Mouse (Mus musculus) CH12.LX (cell line): Measurements from ENCODE around the gene Map2k6. TPM values are rescaled to one million over a fixed set of nuclear protein-coding genes. Genes with fewer than 3 reads are reported as not detected.

Experiments
- DNase-seq: peaks from one replicate; pipeline ENCODE4 v3.0.0-alpha.2; 2013; ENCODE audit errors: extremely low read depth
- H3K27ac ChIP-seq: 2 replicates; pipeline ENCODE4 v1.5.1; 2012; ENCODE audit warnings: low read depth, mild to moderate bottlenecking, control low read depth, moderate library complexity; ENCODE audit not compliant: insufficient read depth
- H3K27me3 ChIP-seq: replicated peaks from 2 replicates; pipeline ENCODE3; 2012; ENCODE audit warnings: inconsistent platforms
- H3K36me3 ChIP-seq, 2 experiments: replicated peaks in 1 of 2; 2 replicates each; pipeline versions ENCODE3 to v1.6.1; 2012; ENCODE audit warnings: inconsistent platforms in 1 of 2, low read length in 1 of 2, mild to moderate bottlenecking in 1 of 2, mixed read lengths in 1 of 2, moderate library complexity in 1 of 2; ENCODE audit not compliant: control insufficient read depth in 1 of 2, insufficient read depth in 1 of 2
- H3K4me1 ChIP-seq, 2 experiments: 2 replicates each; pipeline ENCODE4 v1.6.1; 2012; ENCODE audit warnings: inconsistent platforms in 1 of 2, moderate library complexity in 1 of 2; ENCODE audit not compliant: insufficient read depth in 2 of 2, control insufficient read depth in 1 of 2
- H3K4me2 ChIP-seq: 2 replicates; pipeline ENCODE4 v1.6.1; 2012; ENCODE audit warnings: low read depth, mild to moderate bottlenecking, control low read depth; ENCODE audit not compliant: poor library complexity, insufficient read depth, severe bottlenecking
- H3K4me3 ChIP-seq, 3 experiments: fragments of 150-350 bp in 1 of 3; sonication (generic) in 1 of 3; replicated peaks in 1 of 3; 2 replicates each; pipeline versions ENCODE3 to v1.5.1; 2011 to 2012; ENCODE audit warnings: low read depth in 2 of 3, low read length in 2 of 3, mild to moderate bottlenecking in 2 of 3, moderate library complexity in 2 of 3, control low read depth in 1 of 3, improper control_type of control experiment in 1 of 3, inconsistent platforms in 1 of 3, mixed read lengths in 1 of 3; ENCODE audit not compliant: poor library complexity in 1 of 3
- H3K79me2 ChIP-seq: replicated peaks from 2 replicates; pipeline ENCODE4 v1.6.1; 2012; ENCODE audit warnings: mild to moderate bottlenecking, moderate library complexity; ENCODE audit not compliant: control insufficient read depth, poor library complexity, insufficient read depth, severe bottlenecking; ENCODE audit errors: extremely low read depth
- H3K9ac ChIP-seq: 2 replicates; pipeline ENCODE4 v1.6.1; 2012; ENCODE audit warnings: low read depth, mild to moderate bottlenecking, control low read depth, moderate library complexity; ENCODE audit not compliant: insufficient read depth
- H3K9me3 ChIP-seq: replicated peaks from 2 replicates; pipeline ENCODE3; 2012; ENCODE audit warnings: low read length, inconsistent platforms, mixed read lengths
- BHLHE40 ChIP-seq: IDR thresholded peaks from 2 replicates; pipeline ENCODE4 v1.6.1; 2011; ENCODE audit warnings: mild to moderate bottlenecking, low read depth, low read length, improper control_type of control experiment
- CHD1 ChIP-seq: IDR thresholded peaks from 2 replicates; pipeline ENCODE4 v1.6.1; 2012; ENCODE audit warnings: low read depth, low read length, improper control_type of control experiment, inconsistent platforms
- CHD2 ChIP-seq: IDR thresholded peaks from 2 replicates; pipeline ENCODE4 v1.6.1; 2011; ENCODE audit warnings: low read length, improper control_type of control experiment
- CTCF ChIP-seq, 2 experiments: IDR thresholded peaks in 1 of 2; conservative IDR thresholded peaks in 1 of 2; 2 replicates each; pipeline ENCODE4 v1.5.1; 2011 to 2012; ENCODE audit warnings: low read depth in 2 of 2, low read length in 2 of 2, improper control_type of control experiment in 1 of 2, inconsistent platforms in 1 of 2, mild to moderate bottlenecking in 1 of 2, moderate library complexity in 1 of 2
- E2F4 ChIP-seq: IDR thresholded peaks from 2 replicates; pipeline ENCODE4 v1.6.1; 2011; ENCODE audit warnings: low read depth, low read length, improper control_type of control experiment; ENCODE audit not compliant: insufficient replicate concordance
- ELF1 ChIP-seq: IDR thresholded peaks from 2 replicates; pipeline ENCODE4 v1.6.1; 2014; ENCODE audit warnings: low read depth, mild to moderate bottlenecking, inconsistent platforms, low read length, improper control_type of control experiment
- EP300 ChIP-seq: IDR thresholded peaks from 2 replicates; pipeline ENCODE4 v1.6.1; 2011; ENCODE audit warnings: low read length, improper control_type of control experiment
- ETS1 ChIP-seq: conservative IDR thresholded peaks from 2 replicates; pipeline ENCODE4 v1.6.1; 2012; ENCODE audit warnings: low read depth, mild to moderate bottlenecking, inconsistent platforms, low read length, improper control_type of control experiment, moderate library complexity
- GABPA ChIP-seq: IDR thresholded peaks from 2 replicates; pipeline ENCODE4 v1.6.1; 2012; ENCODE audit warnings: low read depth, low read length, improper control_type of control experiment, inconsistent platforms; ENCODE audit not compliant: insufficient replicate concordance
- HCFC1 ChIP-seq: IDR thresholded peaks from 2 replicates; pipeline ENCODE4 v1.6.1; 2012; ENCODE audit warnings: low read depth, mild to moderate bottlenecking, inconsistent platforms, low read length, improper control_type of control experiment
- IRF4 ChIP-seq: IDR thresholded peaks from 2 replicates; pipeline ENCODE4 v1.6.1; 2014; ENCODE audit warnings: low read depth, mild to moderate bottlenecking, inconsistent platforms, low read length, improper control_type of control experiment
- JUN ChIP-seq: IDR thresholded peaks from 2 replicates; pipeline ENCODE4 v1.6.1; 2011; ENCODE audit warnings: low read depth, mild to moderate bottlenecking, low read length, improper control_type of control experiment, moderate library complexity; ENCODE audit not compliant: insufficient read depth
- JUND ChIP-seq: conservative IDR thresholded peaks from 2 replicates; pipeline ENCODE4 v1.6.1; 2011; ENCODE audit warnings: low read depth, low read length, improper control_type of control experiment
- KAT2A ChIP-seq: IDR thresholded peaks from 2 replicates; pipeline ENCODE4 v1.6.1; 2012; ENCODE audit warnings: low read length, improper control_type of control experiment, inconsistent platforms; ENCODE audit not compliant: insufficient replicate concordance
- MAFK ChIP-seq: IDR thresholded peaks from 2 replicates; pipeline ENCODE4 v1.6.1; 2011; ENCODE audit warnings: low read length, improper control_type of control experiment; ENCODE audit not compliant: insufficient replicate concordance
- MAX ChIP-seq: IDR thresholded peaks from 2 replicates; pipeline ENCODE4 v1.6.1; 2011; ENCODE audit warnings: low read length, improper control_type of control experiment
- MAZ ChIP-seq: IDR thresholded peaks from 2 replicates; pipeline ENCODE4 v1.6.1; 2012; ENCODE audit warnings: low read depth, mild to moderate bottlenecking, inconsistent platforms, low read length, improper control_type of control experiment, moderate library complexity
- MEF2A ChIP-seq: IDR thresholded peaks from 2 replicates; pipeline ENCODE4 v1.6.1; 2014; ENCODE audit warnings: low read depth, mild to moderate bottlenecking, inconsistent platforms, low read length, improper control_type of control experiment, borderline replicate concordance
- MXI1 ChIP-seq: IDR thresholded peaks from 2 replicates; pipeline ENCODE4 v1.6.1; 2011; ENCODE audit warnings: mild to moderate bottlenecking, low read depth, low read length, improper control_type of control experiment
- MYC ChIP-seq: IDR thresholded peaks from 2 replicates; pipeline ENCODE4 v1.6.1; 2011; ENCODE audit warnings: low read depth, mild to moderate bottlenecking, improper control_type of control experiment, low read length
- NELFE ChIP-seq: IDR thresholded peaks from 2 replicates; pipeline ENCODE4 v1.6.1; 2011; ENCODE audit warnings: low read depth, low read length, improper control_type of control experiment
- NRF1 ChIP-seq: IDR thresholded peaks from 2 replicates; pipeline ENCODE4 v1.6.1; 2014; ENCODE audit warnings: low read depth, mild to moderate bottlenecking, inconsistent platforms, low read length, improper control_type of control experiment, moderate library complexity
- PAX5 ChIP-seq: IDR thresholded peaks from 2 replicates; pipeline ENCODE4 v1.6.1; 2012; ENCODE audit warnings: low read length, inconsistent platforms, mixed read lengths
- POLR2A ChIP-seq: IDR thresholded peaks from 2 replicates; pipeline ENCODE4 v1.6.1; 2011; ENCODE audit warnings: low read depth, mild to moderate bottlenecking, improper control_type of control experiment, low read length
- POLR2AphosphoS2 ChIP-seq: IDR thresholded peaks from 2 replicates; pipeline ENCODE4 v1.6.1; 2011; ENCODE audit warnings: low read depth, low read length, improper control_type of control experiment
- RAD21 ChIP-seq: IDR thresholded peaks from 2 replicates; pipeline ENCODE4 v1.6.1; 2011; ENCODE audit warnings: low read depth, mild to moderate bottlenecking, low read length, improper control_type of control experiment, moderate library complexity
- RCOR1 ChIP-seq: conservative IDR thresholded peaks from 2 replicates; pipeline ENCODE4 v1.6.1; 2012; ENCODE audit warnings: low read depth, mild to moderate bottlenecking, inconsistent platforms, low read length, improper control_type of control experiment
- SIN3A ChIP-seq: IDR thresholded peaks from 2 replicates; pipeline ENCODE4 v1.6.1; 2012; ENCODE audit warnings: low read length, improper control_type of control experiment, inconsistent platforms
- SMC3 ChIP-seq: IDR thresholded peaks from 2 replicates; pipeline ENCODE4 v1.6.1; 2011; ENCODE audit warnings: low read depth, low read length, improper control_type of control experiment
- TBP ChIP-seq: conservative IDR thresholded peaks from 2 replicates; pipeline ENCODE4 v1.6.1; 2011; ENCODE audit warnings: low read depth, low read length, improper control_type of control experiment
- TCF12 ChIP-seq: IDR thresholded peaks from 2 replicates; pipeline ENCODE4 v1.6.1; 2014; ENCODE audit warnings: low read depth, mild to moderate bottlenecking, inconsistent platforms, low read length, improper control_type of control experiment
- UBTF ChIP-seq: IDR thresholded peaks from 2 replicates; pipeline ENCODE4 v1.6.1; 2012; ENCODE audit warnings: low read depth, mild to moderate bottlenecking, inconsistent platforms, low read length, improper control_type of control experiment, moderate library complexity
- USF1 ChIP-seq: IDR thresholded peaks from 2 replicates; pipeline ENCODE4 v1.6.1; 2014; ENCODE audit warnings: low read depth, mild to moderate bottlenecking, inconsistent platforms, low read length, improper control_type of control experiment
- USF2 ChIP-seq: conservative IDR thresholded peaks from 2 replicates; pipeline ENCODE4 v1.6.1; 2011; ENCODE audit warnings: low read depth, low read length, improper control_type of control experiment
- ZC3H11A ChIP-seq: IDR thresholded peaks from 2 replicates; pipeline ENCODE4 v1.6.1; 2012; ENCODE audit warnings: low read depth, mild to moderate bottlenecking, inconsistent platforms, low read length, improper control_type of control experiment
- ZKSCAN1 ChIP-seq: IDR thresholded peaks from 2 replicates; pipeline ENCODE4 v1.6.1; 2012; ENCODE audit warnings: low read depth, inconsistent platforms, low read length, improper control_type of control experiment, borderline replicate concordance
- ZMIZ1 ChIP-seq: IDR thresholded peaks from 2 replicates; pipeline ENCODE4 v1.6.1; 2012; ENCODE audit warnings: low read depth, mild to moderate bottlenecking, inconsistent platforms, low read length, improper control_type of control experiment
- ZNF384 ChIP-seq: IDR thresholded peaks from 2 replicates; pipeline ENCODE4 v1.6.1; 2012; ENCODE audit warnings: low read depth, low read length, improper control_type of control experiment, inconsistent platforms
- dilution Hi-C: fragments of 300-500 bp; cut with MboI; formaldehyde crosslinking; loops from 2 replicates; pipeline ENCODE4 v1.14.3; 2020; ENCODE audit warnings: low sequenced_read_pairs; ENCODE audit not compliant: extremely low pct_unique_long_range_greater_than_20kb, extremely low pct_ligation_motif_present
- in situ Hi-C: fragments of 300-500 bp; cut with MboI; formaldehyde crosslinking; loops from 3 replicates; pipeline ENCODE4 v1.14.3; 2019; ENCODE audit warnings: low sequenced_read_pairs, low pct_ligation_motif_present, low pct_unique_long_range_greater_than_20kb, mixed read lengths
- polyA plus RNA-seq: library from polyadenylated mRNA; unstranded; fragments of >175 nt; gene quantifications from 2 replicates; pipeline ENCODE4 v1.2.1, GENCODE M21; 2012; ENCODE audit warnings: low read depth; ENCODE audit not compliant: insufficient read length
- total RNA-seq, 2 experiments: library from RNA; depleted of rRNA; stranded (reverse); fragments of 300-350 nt in 1 of 2; fragments of >200 nt in 1 of 2; gene quantifications; 2 replicates each; pipeline ENCODE4 v1.2.3; 2012 to 2014

The Map2k6 gene
- total and polyA plus RNA-seq, 3 experiments = 16.8 to 21.9 (median 18.0) TPM

GRCm38 (mm10) chr11:110357756-110358551 is 41.0 kb upstream of the Map2k6 start:
- dilution Hi-C loops (no loop called here), in situ Hi-C loops (loop anchor here (25.0 kb wide), 1 partner anchor 704 kb away; the partner anchor contains the start of gene Kcnj2)
- Histone ChIP-seq H3K4me1 (peaks cover 0 to 5% of the 10 kb centered on the region in 2 experiments; a peak in 3 of 4 replicates), H3K4me2 (peak overlapping the region; percentile 75), H3K9me3 (no peaks in the 10 kb centered on the region), H3K79me2 (no peaks in the 10 kb centered on the region), H3K9ac (no peak overlapping the region), H3K4me3 (peak overlapping the region in 1 of 3 experiments; percentile 3), H3K36me3 (no peaks in the 10 kb centered on the region), H3K27ac (no peak overlapping the region), H3K27me3 (no peaks in the 10 kb centered on the region)
- TF ChIP-seq ZMIZ1 (no peak), MAX (peak; percentile 34; the same call in 1 of the 2 replicates), MAZ (no peak), E2F4 (no peak), CHD1 (no peak), RCOR1 (0 out of 2 replicates have a peak, but pooled peaks have one; percentile 48), EP300 (peak; percentile 47), MAFK (0 out of 2 replicates have a peak, but pooled peaks have one; percentile 3), SIN3A (no peak; the same call in 1 of the 2 replicates), MEF2A (0 out of 2 replicates have a peak, but pooled peaks have one; percentile 44), GABPA (no peak), MYC (no peak), POLR2A (no peak), HCFC1 (0 out of 2 replicates have a peak, but pooled peaks have one; percentile 15), JUN (peak; percentile 45; the same call in 1 of the 2 replicates), CHD2 (no peak), SMC3 (peak; percentile 63), MXI1 (0 out of 2 replicates have a peak, but pooled peaks have one; percentile 48), POLR2AphosphoS2 (no peak), BHLHE40 (peak; percentile 84), KAT2A (no peak), ZC3H11A (0 out of 2 replicates have a peak, but pooled peaks have one; percentile 23), CTCF (conservative IDR thresholded peaks at IDR 0.05 in 1 of 2, IDR thresholded peaks at IDR 0.05 in 1 of 2; ENCODE audit: low read depth in 2 of 2, low read length in 2 of 2) (peak; percentile 54 to 74), PAX5 (no peak), RAD21 (peak; percentile 67), ZKSCAN1 (no peak), IRF4 (peak; percentile 48; the same call in 1 of the 2 replicates), ZNF384 (peak; percentile 30; the same call in 1 of the 2 replicates), NELFE (no peak; the same call in 1 of the 2 replicates), TBP (no peak), TCF12 (no peak), USF2 (no peak), ETS1 (peak; percentile 81), ELF1 (peak; percentile 37; the same call in 1 of the 2 replicates), UBTF (no peak), NRF1 (no peak), USF1 (no peak), JUND (peak; percentile 66)
- DNase-seq = peak; percentile 46
